Mouse (Mus musculus): Measurements from ENCODE around the gene Ufl1.

DNA sequence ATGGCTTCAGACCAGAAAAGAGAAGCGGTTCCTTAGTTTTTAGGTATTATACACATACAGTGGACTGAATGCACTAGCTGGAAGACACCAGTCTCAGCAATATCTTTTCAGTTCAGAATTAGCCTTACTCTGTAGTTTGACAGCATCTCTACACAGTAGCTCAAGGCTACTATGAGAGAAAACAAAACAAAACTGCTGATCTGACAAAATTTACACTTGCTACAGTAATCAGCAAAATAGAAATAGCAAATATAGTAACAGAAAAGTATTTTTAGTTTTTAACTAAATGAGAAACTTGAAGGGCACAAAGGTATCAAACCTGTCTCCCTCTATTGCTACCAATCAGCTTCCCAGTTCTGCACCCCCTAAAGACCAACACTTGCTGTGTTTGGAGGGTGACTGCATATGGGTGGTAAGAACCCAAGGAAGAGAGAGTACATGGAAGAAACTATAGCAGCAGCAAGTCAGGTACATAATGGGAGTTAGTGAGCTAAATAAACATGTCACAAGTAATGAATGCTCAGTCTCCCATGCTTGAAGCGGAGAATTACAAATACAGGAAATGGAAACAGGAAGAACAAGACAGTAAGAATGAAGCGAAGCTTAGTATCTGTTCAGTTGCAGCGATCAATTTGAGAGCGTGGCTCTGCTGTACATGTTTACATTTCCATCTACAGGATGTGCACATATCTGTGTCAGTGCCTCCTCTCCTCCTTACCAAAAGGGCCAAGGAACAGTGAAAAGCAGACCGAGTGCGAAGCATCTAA lies 8.6 kb downstream of the Ufl1 start:
- TF ChIP-seq CTCF (IDR thresholded peaks at IDR 0.05; ENCODE audit: low read depth, low read length) (no peak), POLR2A (IDR thresholded peaks at IDR 0.05; ENCODE audit: borderline replicate concordance, low read depth, low read length) (no peak)
